Mouse (Mus musculus) stomach, postnatal 0 days (tissue): ENCODE results near the gene Lyzl4. TPM values are rescaled to one million over a fixed set of nuclear protein-coding genes. Genes with fewer than 3 reads are reported as not detected.
"Not testable (repeated sequence)": the region's sequence is repeated elsewhere in the genome, so short reads cannot be mapped to it uniquely, and the experiment has no call there.

Experiments used
- ATAC-seq: fragments of 200-750 bp; cut with Nextera tagmentation; 2 replicates; pipeline ENCODE4 v1.8.0; 2017; ENCODE audit not compliant: low FRiP score, low TSS enrichment
- DNase-seq: peaks from one replicate; pipeline ENCODE4 v3.0.0-alpha.2; 2016; ENCODE audit warnings: low spot score
- H3K27ac ChIP-seq: fragments of 300-500 bp; sonication (generic); replicated peaks from 2 replicates; pipeline ENCODE4 v1.5.1; 2014; ENCODE audit warnings: mild to moderate bottlenecking, control low read depth
- H3K27me3 ChIP-seq: fragments of 300-500 bp; sonication (generic); 2 replicates; pipeline ENCODE4 v1.6.1; 2014; ENCODE audit warnings: low read length; ENCODE audit not compliant: control insufficient read depth, insufficient read depth
- H3K36me3 ChIP-seq: fragments of 300-500 bp; sonication (generic); 2 replicates; pipeline ENCODE4 v1.6.1; 2014; ENCODE audit warnings: low read length, mixed read lengths; ENCODE audit not compliant: control insufficient read depth, insufficient read depth
- H3K4me1 ChIP-seq: fragments of 300-500 bp; sonication (generic); replicated peaks from 2 replicates; pipeline ENCODE4 v1.6.1; 2014; ENCODE audit warnings: antibody characterized with exemption; ENCODE audit not compliant: control insufficient read depth, insufficient read depth
- H3K4me2 ChIP-seq: fragments of 300-500 bp; sonication (generic); replicated peaks from 2 replicates; pipeline ENCODE4 v1.6.1; 2014; ENCODE audit warnings: low read depth, mild to moderate bottlenecking, control low read depth, moderate library complexity
- H3K4me3 ChIP-seq: fragments of 300-500 bp; sonication (generic); 2 replicates; pipeline ENCODE4 v1.5.1; 2014; ENCODE audit warnings: low read depth, low read length, control low read depth
- H3K9ac ChIP-seq: fragments of 300-500 bp; sonication (generic); 2 replicates; pipeline ENCODE4 v1.6.1; 2014; ENCODE audit warnings: mild to moderate bottlenecking, low read length, control low read depth, mixed read lengths
- H3K9me3 ChIP-seq: fragments of 300-500 bp; sonication (generic); 2 replicates; pipeline ENCODE4 v1.6.1; 2016; ENCODE audit warnings: low read length; ENCODE audit not compliant: control insufficient read depth
- CTCF ChIP-seq: IDR thresholded peaks from 2 replicates; pipeline ENCODE4 v1.5.1; 2016; ENCODE audit warnings: antibody characterized with exemption, low read depth, mild to moderate bottlenecking, moderate library complexity
- EP300 ChIP-seq: optimal IDR thresholded peaks from 2 replicates; pipeline ENCODE3; 2016; ENCODE audit warnings: antibody characterized with exemption
- WGBS: fragments of 180-500 bp; shearing (Covaris S2); extraction: QIAGEN DNeasy Blood & Tissue Kit; methylation state at CpG from one replicate; pipeline ENCODE4 v1.1.7; 2014; 5-methylcytosine and 5-hydroxymethylcytosine counted together
- polyA plus RNA-seq: library from polyadenylated mRNA; unstranded; fragments of >200 nt; fragmentation: Nextera tagmentation; extraction: Ambion mirVana; gene quantifications from 2 replicates; pipeline ENCODE4 v1.2.1, GENCODE M21; 2015

Gene Lyzl4
- polyA plus RNA-seq, 1 experiment from 2014 or later, result 0.15 TPM

- ATAC-seq, result no peak
- no peak for TF ChIP-seq CTCF
- TF ChIP-seq EP300, result no peak
- no peaks in the 10 kb centered on the region for H3K27me3 ChIP-seq
- H3K9me3 ChIP-seq, result no peaks in the 10 kb centered on the region
- H3K4me1 ChIP-seq, result no peaks in the 10 kb centered on the region
- no peak for DNase-seq
- H3K36me3 ChIP-seq, result no peaks in the 10 kb centered on the region
- no peak overlapping the region for H3K27ac ChIP-seq
- H3K4me2 ChIP-seq, result no peak overlapping the region
- H3K9ac ChIP-seq, result no peak overlapping the region
- no peak overlapping the region for H3K4me3 ChIP-seq
- 75% methylated on average over 6 of the region's 6 CpGs for WGBS
Observed at GRCm38 (mm10) chr9:121599551-121599950, 42.3 kb downstream of the Lyzl4 start.

- H3K27ac ChIP-seq, result no peak overlapping the region
- no peaks in the 10 kb centered on the region for H3K36me3 ChIP-seq
- no peaks in the 10 kb centered on the region for H3K4me1 ChIP-seq
- no peak for ATAC-seq
- TF ChIP-seq CTCF (no peak), EP300 (no peak)
- H3K9ac ChIP-seq, result no peak overlapping the region
- no peak overlapping the region for H3K4me2 ChIP-seq
- no peaks in the 10 kb centered on the region for H3K27me3 ChIP-seq
- no peak for DNase-seq
- H3K4me3 ChIP-seq, result no peak overlapping the region
- 68% methylated on average over 2 of the region's 2 CpGs for WGBS
- no peaks in the 10 kb centered on the region for H3K9me3 ChIP-seq
Observed at GRCm38 (mm10) chr9:121598106-121598505, 43.8 kb downstream of the Lyzl4 start.

- H3K4me2 ChIP-seq, result no peak overlapping the region
- H3K27me3 ChIP-seq, result no peaks in the 10 kb centered on the region
- 57% methylated on average over 4 of the region's 4 CpGs for WGBS
- no peaks in the 10 kb centered on the region for H3K36me3 ChIP-seq
- H3K9ac ChIP-seq, result no peak overlapping the region
- no peak for ATAC-seq
- no peak overlapping the region for H3K4me3 ChIP-seq
- H3K4me1 ChIP-seq, result no peaks in the 10 kb centered on the region
- DNase-seq, result no peak
- no peak overlapping the region for H3K27ac ChIP-seq
- TF ChIP-seq CTCF (no peak), EP300 (no peak)
- H3K9me3 ChIP-seq, result no peaks in the 10 kb centered on the region
Observed at GRCm38 (mm10) chr9:121594771-121595170, 47.1 kb downstream of the Lyzl4 start.

GRCm38 (mm10) chr9:121593768-121594167 is 48.1 kb downstream of the Lyzl4 start:
- not testable (repeated sequence) for H3K4me1 ChIP-seq, H3K9ac ChIP-seq, ATAC-seq, H3K27me3 ChIP-seq, DNase-seq, H3K27ac ChIP-seq, H3K36me3 ChIP-seq, H3K4me2 ChIP-seq, H3K9me3 ChIP-seq, H3K4me3 ChIP-seq
- 86% methylated on average over 3 of the region's 3 CpGs for WGBS

GRCm38 (mm10) chr9:121592948-121593550 is 48.8 kb downstream of the Lyzl4 start:
- 62% methylated on average over 13 of the region's 13 CpGs for WGBS
- no peaks in the 10 kb centered on the region for H3K4me1 ChIP-seq
- no peak overlapping the region for H3K9ac ChIP-seq
- H3K27ac ChIP-seq, result no peak overlapping the region
- H3K4me3 ChIP-seq, result no peak overlapping the region
- no peaks in the 10 kb centered on the region for H3K36me3 ChIP-seq
- ATAC-seq (no peak), DNase-seq (no peak)
- H3K27me3 ChIP-seq, result no peaks in the 10 kb centered on the region
- no peak for TF ChIP-seq EP300
- TF ChIP-seq CTCF, result no peak
- no peaks in the 10 kb centered on the region for H3K9me3 ChIP-seq
- H3K4me2 ChIP-seq, result no peak overlapping the region

GRCm38 (mm10) chr9:121589533-121589932 is 52.4 kb downstream of the Lyzl4 start:
- Histone ChIP-seq H3K9me3 (no peaks in the 10 kb centered on the region), H3K36me3 (no peaks in the 10 kb centered on the region), H3K4me2 (no peak overlapping the region), H3K4me3 (no peak overlapping the region), H3K27ac (no peak overlapping the region), H3K9ac (no peak overlapping the region), H3K27me3 (no peaks in the 10 kb centered on the region), H3K4me1 (no peaks in the 10 kb centered on the region)
- DNase-seq (peak; percentile 20), ATAC-seq (peak; percentile 44; the same call in 1 of the 2 replicates)
- TF ChIP-seq EP300, result no peak
- WGBS, result 39% methylated on average over 2 of the region's 2 CpGs
